Mouse (Mus musculus): ENCODE measurements around the gene Asb6. TPM values are rescaled to one million over a fixed set of nuclear protein-coding genes. Genes with fewer than 3 reads are reported as not detected.

Asb6 gene
- polyA plus RNA-seq, 1 experiment from 2014 or later: 41.3 TPM

GRCm38 (mm10) chr2:30807648-30808295 is 22.4 kb downstream of the Asb6 start, which contains the start of gene Ntmt1:
TSS of gene Ntmt1 (plus strand) at chr2:30807826.
- Histone ChIP-seq H3K27me3 (replicated peaks) (peaks cover 4% of the 10 kb centered on the region; the same call in 1 of the 2 replicates), H3K4me1 (peaks cover 26% of the 10 kb centered on the region), H3K9me3 (no peaks in the 10 kb centered on the region), H3K4me2 (replicated peaks) (peak within 1 kb of the TSS; percentile 86), H3K9ac (peak within 1 kb of the TSS; percentile 92), H3K36me3 (peaks cover 8% of the 10 kb centered on the region; the same call in 1 of the 2 replicates), H3K4me3 (peak within 1 kb of the TSS; percentile 80), H3K27ac (peak within 1 kb of the TSS; percentile 50; the same call in 1 of the 2 replicates)
- under 1% methylated on average over 44 of the region's 44 CpGs for WGBS
- peak; percentile 97 for ATAC-seq (ENCODE audit: low FRiP score, low read depth)

DNA sequence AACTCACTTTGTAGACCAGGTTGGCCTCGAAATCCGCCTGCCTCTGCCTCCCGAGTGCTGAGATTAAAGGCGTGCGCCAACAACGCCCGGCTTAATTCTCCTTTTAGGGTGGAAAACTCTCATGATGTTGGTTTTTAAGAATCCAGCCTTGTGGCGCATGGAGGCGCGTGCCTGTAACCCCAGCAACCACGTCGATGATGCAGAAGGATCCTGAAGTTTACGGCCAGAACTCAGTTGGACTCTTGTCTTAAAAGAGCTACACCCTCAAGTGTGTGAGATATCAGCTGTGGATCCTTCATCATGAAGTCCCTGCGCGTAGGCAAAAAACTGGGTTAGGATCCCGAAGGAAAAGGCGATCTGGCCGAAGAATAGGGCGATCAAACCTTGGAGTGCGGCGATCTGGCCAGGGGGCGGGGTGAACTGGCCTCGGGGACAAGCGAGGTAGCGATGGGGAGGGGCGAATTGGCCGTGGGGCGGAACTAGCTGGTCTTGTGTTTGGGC is 22.9 kb downstream of the Asb6 start:
- H3K4me3 ChIP-seq: peak overlapping the region; percentile 80
- peaks cover 3% of the 10 kb centered on the region; the same call in 1 of the 2 replicates for H3K36me3 ChIP-seq
- peak overlapping the region; percentile 50; the same call in 1 of the 2 replicates for H3K27ac ChIP-seq
- peaks cover 9% of the 10 kb centered on the region for H3K27me3 ChIP-seq (replicated peaks)
- peaks cover 26% of the 10 kb centered on the region for H3K4me1 ChIP-seq
- WGBS: 7% methylated on average over 28 of the region's 28 CpGs
- peak; percentile 51; the same call in 1 of the 2 replicates for ATAC-seq (ENCODE audit: low FRiP score, low read depth)
- H3K9ac ChIP-seq: peak overlapping the region; percentile 92; the same call in 1 of the 2 replicates
- H3K4me2 ChIP-seq (replicated peaks): peak overlapping the region; percentile 86
- H3K9me3 ChIP-seq: no peaks in the 10 kb centered on the region

- Histone ChIP-seq H3K9me3 (no peaks in the 10 kb centered on the region), H3K27me3 (replicated peaks) (peaks cover 20% of the 10 kb centered on the region), H3K4me1 (peaks cover 35% of the 10 kb centered on the region), H3K4me2 (replicated peaks) (no peak overlapping the region), H3K9ac (no peak overlapping the region), H3K27ac (no peak overlapping the region), H3K36me3 (no peaks in the 10 kb centered on the region), H3K4me3 (no peak overlapping the region)
- ATAC-seq (ENCODE audit: low FRiP score, low read depth): no peak
- WGBS: 95% methylated on average over 2 of the region's 2 CpGs
Observed at GRCm38 (mm10) chr2:30805983-30806382, 24.1 kb downstream of the Asb6 start.

GRCm38 (mm10) chr2:30803604-30804003 is 26.5 kb downstream of the Asb6 start, which contains the start of gene 1700001O22Rik:
TSS of gene 1700001O22Rik (minus strand) at chr2:30803661.
- Histone ChIP-seq H3K9me3 (no peaks in the 10 kb centered on the region), H3K27ac (no peak within 1 kb of the TSS), H3K9ac (no peak within 1 kb of the TSS), H3K4me2 (replicated peaks) (no peak within 1 kb of the TSS), H3K4me3 (no peak within 1 kb of the TSS), H3K4me1 (peaks cover 19% of the 10 kb centered on the region), H3K36me3 (no peaks in the 10 kb centered on the region), H3K27me3 (replicated peaks) (peaks cover 24% of the 10 kb centered on the region)
- ATAC-seq (ENCODE audit: low FRiP score, low read depth): no peak
- WGBS: 88% methylated on average over 3 of the region's 3 CpGs

DNA sequence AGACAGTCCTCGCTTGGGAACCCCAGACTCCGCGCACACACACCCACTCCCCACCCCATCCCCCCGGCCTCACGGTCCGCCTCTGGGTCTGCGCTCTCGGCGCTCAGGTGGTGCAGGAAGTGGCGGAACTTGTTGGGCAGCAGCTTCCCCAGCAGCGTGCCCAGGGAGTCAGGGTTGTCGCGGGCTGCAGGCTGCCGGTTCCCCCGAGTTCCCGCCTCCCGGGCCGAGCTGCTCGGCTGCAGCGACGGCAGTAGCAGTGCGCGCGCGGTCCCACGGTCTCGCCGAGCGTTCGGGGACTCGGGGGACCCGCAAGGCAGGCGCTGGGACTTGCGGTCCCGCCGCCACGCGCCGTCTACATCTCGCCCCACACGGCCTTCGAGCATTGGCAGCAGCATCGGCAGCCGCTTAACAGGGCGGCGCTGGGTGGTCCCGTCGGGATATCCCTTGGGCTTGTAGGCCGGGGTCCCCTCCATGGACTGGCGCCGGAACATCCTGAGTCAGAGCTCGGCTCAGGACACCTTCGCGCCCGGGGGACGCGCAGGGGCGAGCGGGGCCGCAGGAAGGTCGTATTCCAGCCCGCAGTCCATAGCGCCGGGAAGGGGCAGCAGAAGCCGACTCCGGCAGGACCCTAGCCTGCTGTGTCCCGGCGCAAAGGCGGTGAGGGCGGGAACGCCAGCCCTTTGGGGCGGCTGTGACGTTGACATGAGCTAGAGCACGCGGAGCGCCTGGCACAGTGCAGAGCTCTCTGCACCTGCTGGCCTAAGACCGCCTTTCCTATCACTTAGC is 28.9 kb downstream of the Asb6 start:
- H3K27me3 ChIP-seq (replicated peaks): peaks cover 24% of the 10 kb centered on the region
- peak overlapping the region; percentile 40 for H3K4me3 ChIP-seq
- H3K27ac ChIP-seq: no peak overlapping the region
- H3K9ac ChIP-seq: peak overlapping the region; percentile 61
- WGBS: under 1% methylated on average over 77 of the region's 77 CpGs
- peaks cover 21% of the 10 kb centered on the region for H3K4me1 ChIP-seq
- no peaks in the 10 kb centered on the region for H3K9me3 ChIP-seq
- H3K36me3 ChIP-seq: no peaks in the 10 kb centered on the region
- H3K4me2 ChIP-seq (replicated peaks): peak overlapping the region; percentile 95
- 0 out of 2 replicates have a peak, but pooled peaks have one; percentile 23 for ATAC-seq (ENCODE audit: low FRiP score, low read depth)

- 30% methylated on average over 7 of the region's 7 CpGs for WGBS
- H3K4me1 ChIP-seq: peaks cover 27% of the 10 kb centered on the region
- no peaks in the 10 kb centered on the region for H3K36me3 ChIP-seq
- no peaks in the 10 kb centered on the region for H3K9me3 ChIP-seq
- ATAC-seq (ENCODE audit: low FRiP score, low read depth): no peak
- H3K27me3 ChIP-seq (replicated peaks): peaks cover 24% of the 10 kb centered on the region
- H3K9ac ChIP-seq: peak overlapping the region; percentile 61
- peak overlapping the region; percentile 40; the same call in 1 of the 2 replicates for H3K4me3 ChIP-seq
- H3K27ac ChIP-seq: no peak overlapping the region
- peak overlapping the region; percentile 95 for H3K4me2 ChIP-seq (replicated peaks)
Observed at GRCm38 (mm10) chr2:30800671-30801066, 29.5 kb downstream of the Asb6 start.

DNA sequence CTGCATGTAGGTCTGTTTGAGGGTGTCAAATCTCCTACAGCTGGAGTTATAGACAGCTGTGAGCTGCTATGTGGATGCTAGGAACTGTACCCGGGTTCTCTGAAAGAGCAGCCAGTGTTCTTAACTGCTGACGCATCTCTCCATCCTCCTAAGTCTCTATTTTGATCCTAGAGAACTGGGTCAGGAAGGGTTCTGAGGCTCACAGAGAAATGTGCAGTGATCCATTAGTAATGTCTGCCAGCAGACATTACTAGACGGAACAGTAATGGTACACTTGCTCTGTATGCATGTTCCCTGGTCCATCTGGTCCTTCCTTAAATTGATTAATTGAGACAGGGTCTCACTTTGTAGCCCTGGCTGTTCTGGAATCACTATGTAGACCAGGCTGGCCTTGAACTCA is 30.7 kb downstream of the Asb6 start:
- Histone ChIP-seq H3K4me3 (no peak overlapping the region), H3K36me3 (no peaks in the 10 kb centered on the region), H3K27me3 (replicated peaks) (peaks cover 24% of the 10 kb centered on the region), H3K4me1 (peaks cover 36% of the 10 kb centered on the region), H3K27ac (no peak overlapping the region), H3K4me2 (replicated peaks) (no peak overlapping the region), H3K9me3 (no peaks in the 10 kb centered on the region), H3K9ac (no peak overlapping the region)
- no peak for ATAC-seq (ENCODE audit: low FRiP score, low read depth)
- 82% methylated on average over 3 of the region's 3 CpGs for WGBS

GRCm38 (mm10) chr2:30796382-30796781 is 33.8 kb downstream of the Asb6 start:
- Histone ChIP-seq H3K9ac (peak overlapping the region; percentile 23; the same call in 1 of the 2 replicates), H3K27me3 (replicated peaks) (peaks cover 8% of the 10 kb centered on the region), H3K27ac (no peak overlapping the region), H3K36me3 (no peaks in the 10 kb centered on the region), H3K4me3 (no peak overlapping the region), H3K4me2 (replicated peaks) (peak overlapping the region; percentile 50), H3K9me3 (no peaks in the 10 kb centered on the region), H3K4me1 (peaks cover 34% of the 10 kb centered on the region)
- peak; percentile 59 for ATAC-seq (ENCODE audit: low FRiP score, low read depth)
- WGBS: 4% methylated on average over 11 of the region's 11 CpGs

DNA sequence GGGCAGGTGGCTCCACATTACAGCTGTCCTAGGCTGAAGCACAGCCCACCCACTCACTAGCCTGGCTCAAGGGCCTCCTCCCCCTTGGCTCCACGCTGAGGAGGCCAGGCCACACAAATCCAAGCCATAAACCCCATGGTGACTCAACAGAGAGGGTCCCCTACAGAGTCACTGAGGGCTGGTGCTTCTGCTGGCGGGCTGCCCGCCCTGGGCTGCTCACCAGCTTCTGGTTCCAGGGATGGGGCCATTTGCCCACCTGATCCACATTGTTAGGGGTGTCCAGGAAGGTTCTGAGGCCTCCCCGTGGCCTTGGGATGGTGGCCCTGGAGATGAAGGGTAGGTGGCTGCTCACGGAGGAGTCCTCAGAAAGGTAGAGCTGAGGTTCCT is 34.3 kb downstream of the Asb6 start:
- Histone ChIP-seq H3K27me3 (replicated peaks) (peaks cover 3% of the 10 kb centered on the region), H3K9ac (peak overlapping the region; percentile 23; the same call in 1 of the 2 replicates), H3K4me3 (no peak overlapping the region), H3K9me3 (no peaks in the 10 kb centered on the region), H3K4me2 (replicated peaks) (peak overlapping the region; percentile 50), H3K27ac (no peak overlapping the region), H3K4me1 (peaks cover 29% of the 10 kb centered on the region), H3K36me3 (no peaks in the 10 kb centered on the region)
- 38% methylated on average over 5 of the region's 5 CpGs for WGBS
- ATAC-seq (ENCODE audit: low FRiP score, low read depth): peak; percentile 18; the same call in 1 of the 2 replicates

GRCm38 (mm10) chr2:30795271-30795888 is 34.8 kb downstream of the Asb6 start:
- Histone ChIP-seq H3K4me3 (peak overlapping the region; percentile 27; the same call in 1 of the 2 replicates), H3K9me3 (no peaks in the 10 kb centered on the region), H3K27ac (no peak overlapping the region), H3K4me2 (replicated peaks) (peak overlapping the region; percentile 60), H3K36me3 (no peaks in the 10 kb centered on the region), H3K27me3 (replicated peaks) (no peaks in the 10 kb centered on the region; the same call in 1 of the 2 replicates), H3K9ac (no peak overlapping the region), H3K4me1 (peaks cover 26% of the 10 kb centered on the region)
- WGBS: 56% methylated on average over 7 of the region's 7 CpGs
- ATAC-seq (ENCODE audit: low FRiP score, low read depth): no peak

DNA sequence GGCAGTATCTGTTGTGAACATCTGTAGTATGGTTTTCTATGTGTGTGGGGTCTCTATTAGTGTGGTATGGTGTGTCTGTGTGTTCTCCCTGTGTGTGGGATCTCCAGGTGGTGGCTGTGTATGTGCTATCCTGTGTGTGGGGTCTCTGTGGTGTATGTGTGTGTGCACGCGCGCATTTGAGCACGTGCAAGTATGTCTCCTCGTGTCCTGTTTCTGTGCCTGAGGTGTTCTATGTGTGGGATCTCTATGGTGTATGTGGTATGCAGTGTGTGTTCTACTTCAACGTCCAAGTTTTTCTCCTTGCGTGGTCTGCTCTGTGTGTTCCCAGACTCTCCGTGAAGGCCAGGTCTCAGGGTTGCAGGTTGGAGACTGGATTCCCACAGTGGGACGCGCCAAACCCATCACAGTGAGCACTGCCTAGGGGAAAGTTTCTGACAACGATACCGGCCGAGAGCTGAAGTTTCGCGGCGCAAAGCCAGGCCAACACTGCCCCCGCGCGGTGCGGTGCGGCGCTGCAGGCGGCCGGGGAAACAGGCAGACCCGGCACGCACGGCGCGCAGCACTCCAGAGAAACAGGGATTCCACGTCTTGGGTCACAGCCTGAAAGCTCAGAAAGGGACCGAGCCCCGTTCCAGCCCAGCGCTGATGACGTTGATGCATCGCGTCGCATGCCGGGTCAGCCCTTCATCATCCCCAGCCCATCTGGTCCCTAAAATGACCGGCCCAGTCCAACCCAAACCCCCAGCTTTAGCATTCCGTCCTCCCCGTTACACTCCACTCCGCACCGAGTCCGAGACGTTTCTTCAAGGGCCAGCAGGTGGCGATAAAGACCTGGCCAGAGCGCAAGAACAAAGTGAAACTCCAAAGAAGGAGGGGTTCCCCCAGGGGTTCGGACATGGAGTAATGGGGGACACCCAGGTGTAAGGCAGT is 35.7 kb downstream of the Asb6 start:
- peak; percentile 68 for ATAC-seq (ENCODE audit: low FRiP score, low read depth)
- peak overlapping the region; percentile 27 for H3K4me3 ChIP-seq
- no peaks in the 10 kb centered on the region for H3K9me3 ChIP-seq
- peaks cover 26% of the 10 kb centered on the region for H3K4me1 ChIP-seq
- H3K27ac ChIP-seq: 0 out of 2 replicates have a peak overlapping the region, but pooled peaks have one; percentile 2
- WGBS: 5% methylated on average over 48 of the region's 48 CpGs
- peak overlapping the region; percentile 44; the same call in 1 of the 2 replicates for H3K9ac ChIP-seq
- no peaks in the 10 kb centered on the region for H3K27me3 ChIP-seq (replicated peaks)
- no peaks in the 10 kb centered on the region for H3K36me3 ChIP-seq
- peak overlapping the region; percentile 60 for H3K4me2 ChIP-seq (replicated peaks)
